Mouse (Mus musculus) testis, postnatal 14 days (tissue): ENCODE measurements at regions not wholly inside any gene's neighbourhood (a gene's known extent, or its start where the extent isn't known, plus 50 kb on each side); places are given as distances from the start of the nearest gene placed in this dataset.
"Not testable (repeated sequence)": the region's sequence is repeated elsewhere in the genome, so short reads cannot be mapped to it uniquely, and the experiment has no call there.

ENCODE experiments used
- DNase-seq: peaks from one replicate; pipeline ENCODE4 v3.0.0; 2021; ENCODE audit warnings: low spot score

GRCm38 (mm10) chr9:31653788-31654187 is 189.5 kb upstream of the Tmem45b start:
- DNase-seq = no peak

- DNase-seq = no peak
These were observed 186.3 kb upstream of the Tmem45b start for GRCm38 (mm10) chr9:31650362-31651130.

- DNase-seq = no peak
These were observed 184.8 kb upstream of the Tmem45b start for GRCm38 (mm10) chr9:31649073-31649472.

GRCm38 (mm10) chr9:31648551-31648950 is 184.3 kb upstream of the Tmem45b start:
- no peak for DNase-seq

- no peak for DNase-seq
These were observed 180.9 kb upstream of the Tmem45b start for GRCm38 (mm10) chr9:31645114-31645513.

- no peak for DNase-seq
These were observed 179.8 kb upstream of the Tmem45b start for GRCm38 (mm10) chr9:31644106-31644505.

- no peak for DNase-seq
These were observed 177.9 kb upstream of the Tmem45b start for GRCm38 (mm10) chr9:31642169-31642568.

- no peak for DNase-seq
These were observed 164.0 kb upstream of the Tmem45b start for GRCm38 (mm10) chr9:31628291-31628690.

GRCm38 (mm10) chr9:31621553-31621952 is 157.3 kb upstream of the Tmem45b start:
- DNase-seq = not testable (repeated sequence)

- DNase-seq = no peak
These were observed 155.1 kb upstream of the Tmem45b start for GRCm38 (mm10) chr9:31619344-31619743.

- DNase-seq = no peak
These were observed 150.1 kb upstream of the Tmem45b start for GRCm38 (mm10) chr9:31614250-31614945.

- DNase-seq = no peak
These were observed 146.9 kb upstream of the Tmem45b start for GRCm38 (mm10) chr9:31611036-31611695.

GRCm38 (mm10) chr9:31610631-31611030 is 146.4 kb upstream of the Tmem45b start:
- no peak for DNase-seq

GRCm38 (mm10) chr9:31610212-31610611 is 145.9 kb upstream of the Tmem45b start:
- DNase-seq = no peak

- no peak for DNase-seq
These were observed 145.5 kb upstream of the Tmem45b start for GRCm38 (mm10) chr9:31609731-31610130.

- no peak for DNase-seq
These were observed 144.0 kb upstream of the Tmem45b start for GRCm38 (mm10) chr9:31608084-31608870.

GRCm38 (mm10) chr9:31606936-31607335 is 142.7 kb upstream of the Tmem45b start:
- no peak for DNase-seq

- no peak for DNase-seq
These were observed 140.3 kb upstream of the Tmem45b start for GRCm38 (mm10) chr9:31604497-31605090.

GRCm38 (mm10) chr9:31602707-31603106 is 138.4 kb upstream of the Tmem45b start:
- no peak for DNase-seq

- DNase-seq = no peak
These were observed 130.8 kb upstream of the Tmem45b start for GRCm38 (mm10) chr9:31595096-31595495.

GRCm38 (mm10) chr9:31587671-31588070 is 123.4 kb upstream of the Tmem45b start:
- no peak for DNase-seq

- DNase-seq = no peak
These were observed 119.7 kb upstream of the Tmem45b start for GRCm38 (mm10) chr9:31583983-31584382.
